Mouse (Mus musculus) small intestine, adult 2 months (tissue): Measurements from ENCODE around the gene Timm17a.

Source experiments
- CTCF ChIP-seq: fragments of 200-500 bp; IDR thresholded peaks from 2 replicates; pipeline ENCODE4 v1.5.1; 2012; ENCODE audit warnings: low read depth, mild to moderate bottlenecking, control low read depth, inconsistent platforms, low read length, moderate library complexity, mixed read lengths; ENCODE audit not compliant: insufficient replicate concordance, insufficient read length; ENCODE audit errors: extremely low read depth
- POLR2A ChIP-seq: fragments of 200-500 bp; IDR thresholded peaks from 2 replicates; pipeline ENCODE4 v1.6.1; 2012; ENCODE audit warnings: low read depth, mild to moderate bottlenecking, control low read depth, inconsistent platforms, low read length, moderate library complexity

GRCm38 (mm10) chr1:135313284-135314031 is at the start of gene Timm17a:
- TF ChIP-seq POLR2A (peak; percentile 84), CTCF (no peak)
